Mouse (Mus musculus): ENCODE measurements around the gene Mob1b. TPM values are rescaled to one million over a fixed set of nuclear protein-coding genes. Genes with fewer than 3 reads are reported as not detected.
A peak's percentile ranks its signal among the peaks of the same experiment; 100 is the strongest.

The Mob1b gene
- polyA plus RNA-seq, 1 experiment: 4.6 TPM

GRCm38 (mm10) chr5:88721565-88722212, 1.0 kb downstream of the Mob1b start:
- Histone ChIP-seq H3K4me3 (peak overlapping the region; percentile 79), H3K27me3 (ENCODE audit: control insufficient read depth, insufficient read depth, insufficient read length) (no peaks in the 10 kb centered on the region), H3ac (ENCODE audit: control insufficient read depth, insufficient read length) (peak overlapping the region; percentile 99), H3K36me3 (ENCODE audit: control insufficient read depth, insufficient read depth) (no peaks in the 10 kb centered on the region), H3K79me2 (ENCODE audit: control insufficient read depth, insufficient read depth) (peaks cover 58% of the 10 kb centered on the region), H3K4me2 (ENCODE audit: low read depth) (peak overlapping the region; percentile 94)
- TF ChIP-seq POLR2A (IDR thresholded peaks at IDR 0.05; ENCODE audit: insufficient read length, low read depth) (no peak), USF1 (IDR thresholded peaks at IDR 0.05; ENCODE audit: low read depth) (no peak), MYOG (IDR thresholded peaks at IDR 0.05; ENCODE audit: control insufficient read depth in 1 of 3, insufficient read depth in 1 of 3, insufficient read length in 2 of 3, low read depth in 2 of 3) (peak in 1 of 3 experiments; percentile 18)

DNA sequence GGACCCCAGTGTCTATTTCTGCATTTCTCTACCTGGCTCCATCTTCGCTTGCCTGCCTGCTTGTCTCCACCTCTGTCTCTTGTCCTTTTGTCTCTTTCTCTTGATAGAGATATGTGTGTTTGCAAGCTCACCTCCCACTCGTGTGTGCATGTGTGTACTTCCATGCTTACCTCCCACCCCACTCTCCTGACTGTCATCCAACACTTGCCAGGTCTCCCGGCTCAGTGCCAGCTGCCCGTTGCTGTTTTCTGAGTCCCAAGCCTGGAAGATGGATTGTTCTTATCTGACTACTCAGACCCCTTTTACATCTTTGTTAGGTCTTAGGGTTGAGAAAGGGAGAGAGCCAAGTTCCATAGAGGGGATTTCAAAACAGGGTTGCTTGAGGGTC, 1.6 kb downstream of the Mob1b start:
- peak overlapping the region; percentile 99 for H3ac ChIP-seq (ENCODE audit: control insufficient read depth, insufficient read length)
- H3K4me2 ChIP-seq (ENCODE audit: low read depth): peak overlapping the region; percentile 94
- no peak for TF ChIP-seq MYOD1 (IDR thresholded peaks at IDR 0.05; ENCODE audit: control insufficient read depth in 1 of 3, insufficient read length in 2 of 3, low read depth in 2 of 3)
- TF ChIP-seq USF1 (IDR thresholded peaks at IDR 0.05; ENCODE audit: low read depth): no peak
- TF ChIP-seq MAX (IDR thresholded peaks at IDR 0.05; ENCODE audit: low read depth): no peak
- TF ChIP-seq POLR2A (IDR thresholded peaks at IDR 0.05; ENCODE audit: insufficient read length, low read depth): no peak
- no peak for TF ChIP-seq REST (IDR thresholded peaks at IDR 0.05; ENCODE audit: insufficient read depth, insufficient read length)
- no peak for TF ChIP-seq SRF (IDR thresholded peaks at IDR 0.05; ENCODE audit: control insufficient read depth, insufficient read length, low read depth)
- TF ChIP-seq MYOG (IDR thresholded peaks at IDR 0.05; ENCODE audit: control insufficient read depth in 1 of 3, insufficient read depth in 1 of 3, insufficient read length in 2 of 3, low read depth in 2 of 3): no peak
- TF ChIP-seq POLR2AphosphoS2 (IDR thresholded peaks at IDR 0.05; ENCODE audit: insufficient read length, low read depth): no peak
- TF ChIP-seq CEBPB (IDR thresholded peaks at IDR 0.05; ENCODE audit: insufficient read depth, poor library complexity, severe bottlenecking): no peak
- no peak for TF ChIP-seq E2F4 (IDR thresholded peaks at IDR 0.05; ENCODE audit: insufficient read depth)
- no peak for TF ChIP-seq TCF3 (IDR thresholded peaks at IDR 0.05; ENCODE audit: insufficient read length, low read depth)
- TF ChIP-seq TCF12 (IDR thresholded peaks at IDR 0.05; ENCODE audit: insufficient read depth, poor library complexity, severe bottlenecking): no peak
- H3K79me2 ChIP-seq (ENCODE audit: control insufficient read depth, insufficient read depth): peaks cover 63% of the 10 kb centered on the region
- peak overlapping the region; percentile 79 for H3K4me3 ChIP-seq
- no peaks in the 10 kb centered on the region for H3K36me3 ChIP-seq (ENCODE audit: control insufficient read depth, insufficient read depth)
- no peaks in the 10 kb centered on the region for H3K27me3 ChIP-seq (ENCODE audit: control insufficient read depth, insufficient read depth, insufficient read length)

DNA sequence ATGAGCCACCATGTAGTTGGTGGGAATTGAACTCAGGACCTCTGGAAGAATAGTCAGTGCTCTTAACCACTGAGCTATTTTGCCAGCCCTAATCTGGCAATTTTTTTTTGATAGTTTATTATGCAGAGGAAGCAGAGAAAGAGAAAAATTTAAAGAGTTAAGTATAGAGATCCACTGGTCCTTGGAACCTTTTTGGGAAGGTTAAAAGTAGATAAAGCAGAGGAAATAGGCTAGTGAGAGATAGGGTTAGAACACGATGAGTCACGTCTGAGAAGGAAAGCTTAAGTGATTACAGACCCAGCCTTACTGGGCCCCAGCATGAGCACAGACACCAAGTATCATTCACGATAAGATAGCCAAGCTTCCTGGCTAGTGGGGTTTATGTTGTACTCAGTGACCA, 3.4 kb downstream of the Mob1b start:
- H3K4me3 ChIP-seq: no peak overlapping the region
- H3ac ChIP-seq (ENCODE audit: control insufficient read depth, insufficient read length): no peak overlapping the region
- peak overlapping the region; percentile 94 for H3K4me2 ChIP-seq (ENCODE audit: low read depth)

DNA sequence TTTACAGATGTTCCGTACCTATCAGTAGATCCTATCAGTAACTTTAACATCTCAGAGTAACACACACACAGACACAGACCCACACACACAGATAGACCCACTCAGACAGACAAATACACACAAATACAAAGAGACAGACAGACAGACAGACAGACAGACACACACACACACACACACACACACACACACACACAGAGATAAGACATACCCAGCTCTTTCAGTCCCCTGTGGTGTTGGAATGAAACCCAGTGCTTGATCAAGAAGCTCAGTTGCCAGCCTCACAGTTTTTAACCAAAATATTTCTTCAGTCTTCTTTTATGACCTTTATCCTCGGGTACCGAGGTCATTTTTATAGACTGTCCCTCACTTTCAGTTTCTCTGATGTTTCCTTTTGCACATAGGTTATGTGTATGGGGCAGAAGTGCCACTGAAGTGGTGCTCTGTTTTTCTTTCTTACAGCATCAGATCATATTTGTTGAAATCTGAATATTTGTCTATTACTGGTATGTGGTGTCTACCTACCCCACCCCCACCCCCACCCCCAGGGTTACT, 7.0 kb downstream of the Mob1b start:
- no peak for TF ChIP-seq MYOD1 (IDR thresholded peaks at IDR 0.05; ENCODE audit: control insufficient read depth in 1 of 3, insufficient read length in 2 of 3, low read depth in 2 of 3)
- TF ChIP-seq SRF (IDR thresholded peaks at IDR 0.05; ENCODE audit: control insufficient read depth, insufficient read length, low read depth): no peak
- no peak for TF ChIP-seq REST (IDR thresholded peaks at IDR 0.05; ENCODE audit: insufficient read depth, insufficient read length)
- TF ChIP-seq MAX (IDR thresholded peaks at IDR 0.05; ENCODE audit: low read depth): no peak
- no peak for TF ChIP-seq CEBPB (IDR thresholded peaks at IDR 0.05; ENCODE audit: insufficient read depth, poor library complexity, severe bottlenecking)
- no peak for TF ChIP-seq TCF3 (IDR thresholded peaks at IDR 0.05; ENCODE audit: insufficient read length, low read depth)
- no peak for TF ChIP-seq USF1 (IDR thresholded peaks at IDR 0.05; ENCODE audit: low read depth)
- no peak for TF ChIP-seq TCF12 (IDR thresholded peaks at IDR 0.05; ENCODE audit: insufficient read depth, poor library complexity, severe bottlenecking)
- TF ChIP-seq POLR2A (IDR thresholded peaks at IDR 0.05; ENCODE audit: insufficient read length, low read depth): no peak
- TF ChIP-seq MYOG (IDR thresholded peaks at IDR 0.05; ENCODE audit: control insufficient read depth in 1 of 3, insufficient read depth in 1 of 3, insufficient read length in 2 of 3, low read depth in 2 of 3): no peak
- TF ChIP-seq POLR2AphosphoS2 (IDR thresholded peaks at IDR 0.05; ENCODE audit: insufficient read length, low read depth): no peak
- no peak for TF ChIP-seq E2F4 (IDR thresholded peaks at IDR 0.05; ENCODE audit: insufficient read depth)
- H3ac ChIP-seq (ENCODE audit: control insufficient read depth, insufficient read length): no peak overlapping the region
- peaks cover 98% of the 10 kb centered on the region for H3K79me2 ChIP-seq (ENCODE audit: control insufficient read depth, insufficient read depth)
- no peak overlapping the region for H3K4me2 ChIP-seq (ENCODE audit: low read depth)
- H3K36me3 ChIP-seq (ENCODE audit: control insufficient read depth, insufficient read depth): peaks cover 5% of the 10 kb centered on the region
- no peaks in the 10 kb centered on the region for H3K27me3 ChIP-seq (ENCODE audit: control insufficient read depth, insufficient read depth, insufficient read length)
- H3K4me3 ChIP-seq: no peak overlapping the region

More for the DNA sequence above, 3.4 kb downstream of the Mob1b start:
- Histone ChIP-seq H3K36me3 (ENCODE audit: control insufficient read depth, insufficient read depth) (peaks cover 5% of the 10 kb centered on the region), H3K27me3 (ENCODE audit: control insufficient read depth, insufficient read depth, insufficient read length) (no peaks in the 10 kb centered on the region), H3K79me2 (ENCODE audit: control insufficient read depth, insufficient read depth) (peaks cover 81% of the 10 kb centered on the region)
- TF ChIP-seq POLR2A (IDR thresholded peaks at IDR 0.05; ENCODE audit: insufficient read length, low read depth) (no peak), MYOD1 (IDR thresholded peaks at IDR 0.05; ENCODE audit: control insufficient read depth in 1 of 3, insufficient read length in 2 of 3, low read depth in 2 of 3) (no peak), CEBPB (IDR thresholded peaks at IDR 0.05; ENCODE audit: insufficient read depth, poor library complexity, severe bottlenecking) (no peak), TCF12 (IDR thresholded peaks at IDR 0.05; ENCODE audit: insufficient read depth, poor library complexity, severe bottlenecking) (no peak), MAX (IDR thresholded peaks at IDR 0.05; ENCODE audit: low read depth) (no peak), USF1 (IDR thresholded peaks at IDR 0.05; ENCODE audit: low read depth) (no peak), SRF (IDR thresholded peaks at IDR 0.05; ENCODE audit: control insufficient read depth, insufficient read length, low read depth) (no peak), MYOG (IDR thresholded peaks at IDR 0.05; ENCODE audit: control insufficient read depth in 1 of 3, insufficient read depth in 1 of 3, insufficient read length in 2 of 3, low read depth in 2 of 3) (no peak), REST (IDR thresholded peaks at IDR 0.05; ENCODE audit: insufficient read depth, insufficient read length) (no peak), E2F4 (IDR thresholded peaks at IDR 0.05; ENCODE audit: insufficient read depth) (no peak), TCF3 (IDR thresholded peaks at IDR 0.05; ENCODE audit: insufficient read length, low read depth) (no peak), POLR2AphosphoS2 (IDR thresholded peaks at IDR 0.05; ENCODE audit: insufficient read length, low read depth) (no peak)

Measured in myocyte (in vitro differentiated cells).